Comparison of ENCODE assay signal across 8 mouse cellular contexts in the genomic region with DNA sequence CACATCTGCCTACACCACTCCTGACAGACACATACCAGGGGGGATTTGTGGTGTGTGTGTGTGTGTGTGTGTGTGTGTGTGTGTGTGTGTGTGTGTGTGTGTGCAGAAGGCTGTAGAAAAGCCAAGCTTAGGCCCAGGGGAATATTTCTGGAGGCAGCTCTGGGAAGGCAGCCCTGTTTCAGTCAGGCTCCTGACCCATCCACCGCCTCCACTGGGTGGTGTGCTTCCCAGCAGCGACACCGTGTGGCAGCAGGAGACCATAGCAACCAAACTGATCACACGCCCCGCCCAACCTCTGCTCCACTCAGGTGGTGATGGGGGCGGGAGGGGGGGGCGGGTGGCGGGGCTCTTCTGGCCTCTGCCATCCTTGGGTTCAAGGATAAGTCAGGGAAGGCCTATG. TPM values are rescaled to one million over a fixed set of nuclear protein-coding genes. Genes with fewer than 3 reads are reported as not detected.
DNase-seq lines count a peak whose midpoint lies in the region; ATAC-seq and TF ChIP-seq lines count a peak whose summit lies in the region.

No protein-coding gene starts in this region.

- ATAC-seq in hindbrain, postnatal 0 days: peak; percentile 70
- ATAC-seq in midbrain, embryonic 12.5 days (ENCODE audit: low FRiP score, low read depth): peak; percentile 61

- no peak overlapping the region for H3K9ac ChIP-seq in hindbrain, postnatal 0 days (replicated peaks; ENCODE audit: low read length)
- no peak overlapping the region for H3K9ac ChIP-seq in midbrain, embryonic 12.5 days (replicated peaks)

- peak; percentile 87 for TF ChIP-seq CTCF in hindbrain, postnatal 0 days (IDR thresholded peaks at IDR 0.05; ENCODE audit: low read depth)

- no peak overlapping the region for H3K4me3 ChIP-seq in hindbrain, postnatal 0 days (ENCODE audit: low read length)
- no peak overlapping the region for H3K4me3 ChIP-seq in midbrain, embryonic 12.5 days

- peaks cover 24% of the 10 kb centered on the region; the same call in 1 of the 2 replicates for H3K36me3 ChIP-seq in hindbrain, postnatal 0 days (ENCODE audit: insufficient read depth, low read length)
- H3K36me3 ChIP-seq in midbrain, embryonic 12.5 days: peaks cover 3% of the 10 kb centered on the region; the same call in 1 of the 2 replicates

- no peaks in the 10 kb centered on the region for H3K4me1 ChIP-seq in hindbrain, postnatal 0 days (ENCODE audit: insufficient read depth, low read length)
- no peaks in the 10 kb centered on the region for H3K4me1 ChIP-seq in midbrain, embryonic 12.5 days

- intact Hi-C loops in left cerebral cortex, postnatal 10 days (cut with DNase I): loop anchor here (1.0 kb wide), 1 partner anchor 112 kb away; no protein-coding TSS in a partner anchor

- DNase-seq in ovary, postnatal 14 days (ENCODE audit: low spot score): peak; percentile 80
- DNase-seq in ovary, postnatal 10 days (ENCODE audit: low spot score): no peak
- peak; percentile 89 for DNase-seq in cerebellum, adult 9-11 months
- DNase-seq in frontal cortex, postnatal 25 days (ENCODE audit: low spot score in 2 of 2): peak; percentile 52 to 75
- peak; percentile 93 for DNase-seq in hindbrain, postnatal 0 days (ENCODE audit: low spot score)
- peak; percentile 85 to 88 for DNase-seq in left cerebral cortex, postnatal 10 days (ENCODE audit: extremely low spot score in 1 of 2, low spot score in 2 of 2)
- DNase-seq in spleen, adult 12 weeks (ENCODE audit: low spot score): peak; percentile 49

- 3% methylated on average over 5 of the region's 8 CpGs for WGBS in hindbrain, postnatal 0 days
- WGBS in midbrain, embryonic 12.5 days: 0% methylated on average over 1 of the region's 8 CpGs

- H3K9me3 ChIP-seq in hindbrain, postnatal 0 days (ENCODE audit: low read length): no peaks in the 10 kb centered on the region
- H3K9me3 ChIP-seq in midbrain, embryonic 12.5 days: no peaks in the 10 kb centered on the region

- no peak overlapping the region for H3K4me2 ChIP-seq in hindbrain, postnatal 0 days (ENCODE audit: low read depth, low read length)
- H3K4me2 ChIP-seq in midbrain, embryonic 12.5 days (replicated peaks): no peak overlapping the region

- H3K27ac ChIP-seq in hindbrain, postnatal 0 days: peak overlapping the region; percentile 80
- no peak overlapping the region for H3K27ac ChIP-seq in midbrain, embryonic 12.5 days (replicated peaks)

- H3K27me3 ChIP-seq in hindbrain, postnatal 0 days (ENCODE audit: insufficient read depth, low read length): no peaks in the 10 kb centered on the region
- H3K27me3 ChIP-seq in midbrain, embryonic 12.5 days: peaks cover 32% of the 10 kb centered on the region

RNA-seq across cellular contexts. Expression of a gene that starts 24.6 kb away (rescaled TPM):
- total RNA-seq in hindbrain, postnatal 0 days (2014; rRNA removed): 1.2 and 6.6 TPM in 2 replicates
- 1.9 and 2.7 TPM in 2 replicates for polyA plus RNA-seq in hindbrain, postnatal 0 days (2015; fragmentation: Nextera tagmentation; extraction: Ambion mirVana)
- 1 to 10 TPM; 2.2 to 2.4 TPM for total RNA-seq in left cerebral cortex, postnatal 10 days (2021)
- polyA plus RNA-seq in midbrain, embryonic 12.5 days (2016; fragmentation: Nextera tagmentation; extraction: Ambion mirVana): 0.75 and 0.79 TPM in 2 replicates
